Mouse (Mus musculus) C2C12 (cell line): Measurements from ENCODE around the gene Itgb6. TPM values are rescaled to one million over a fixed set of nuclear protein-coding genes. Genes with fewer than 3 reads are reported as not detected.

Source experiments
- H3K27me3 ChIP-seq: one replicate; pipeline ENCODE4 v1.6.1; 2011; ENCODE audit not compliant: control insufficient read depth, insufficient read depth, insufficient read length
- H3K36me3 ChIP-seq: one replicate; pipeline ENCODE4 v1.6.1; 2011; ENCODE audit not compliant: control insufficient read depth, insufficient read depth
- H3K4me3 ChIP-seq: one replicate; pipeline ENCODE4 v1.5.1; 2011; ENCODE audit warnings: mild to moderate bottlenecking, control low read depth; ENCODE audit not compliant: poor library complexity, insufficient read depth, severe bottlenecking
- H3K79me2 ChIP-seq: one replicate; pipeline ENCODE4 v1.6.1; 2011; ENCODE audit not compliant: control insufficient read depth, insufficient read depth
- H3K79me3 ChIP-seq: one replicate; pipeline ENCODE4 v1.6.1; 2011; ENCODE audit warnings: low read depth, control low read depth
- H3ac ChIP-seq: one replicate; pipeline ENCODE3; 2011; ENCODE audit warnings: low read depth; ENCODE audit not compliant: control insufficient read depth, insufficient read length
- CEBPB ChIP-seq: IDR thresholded peaks from one replicate; pipeline ENCODE4 v1.6.1; 2011; ENCODE audit warnings: low read depth, mild to moderate bottlenecking, control low read depth, moderate library complexity
- CTCF ChIP-seq: IDR thresholded peaks from one replicate; pipeline ENCODE4 v1.5.1; 2011; ENCODE audit not compliant: control insufficient read depth, insufficient read depth, insufficient read length
- FOSL1 ChIP-seq: IDR thresholded peaks from one replicate; pipeline ENCODE4 v1.8.0; 2011; ENCODE audit warnings: mild to moderate bottlenecking, low read length; ENCODE audit not compliant: poor library complexity, insufficient read depth, severe bottlenecking
- MAX ChIP-seq: IDR thresholded peaks from one replicate; pipeline ENCODE4 v1.6.1; 2011; ENCODE audit warnings: mild to moderate bottlenecking, control low read depth
- MYOD1 ChIP-seq: IDR thresholded peaks from one replicate; pipeline ENCODE4 v1.6.1; 2011; ENCODE audit warnings: low read depth; ENCODE audit not compliant: control insufficient read depth, insufficient read length
- MYOG ChIP-seq: IDR thresholded peaks from one replicate; pipeline ENCODE4 v1.6.1; 2011; ENCODE audit not compliant: control insufficient read depth, insufficient read length; ENCODE audit errors: extremely low read depth
- USF1 ChIP-seq: IDR thresholded peaks from one replicate; pipeline ENCODE4 v1.6.1; 2011; ENCODE audit warnings: low read depth, mild to moderate bottlenecking, control low read depth, moderate library complexity
- polyA plus RNA-seq: library from polyadenylated mRNA; unstranded; fragments of >200 nt; fragmentation: generic; extraction: Trizol; gene quantifications from one replicate; pipeline ENCODE4 v1.2.1, GENCODE M21; 2012; ENCODE audit warnings: missing spikeins

Itgb6 gene
- polyA plus RNA-seq, 1 experiment, result 0.30 TPM

GRCm38 (mm10) chr2:60636481-60636880, 86.0 kb downstream of the Itgb6 start:
- no peaks in the 10 kb centered on the region for H3K27me3 ChIP-seq
- no peak overlapping the region for H3ac ChIP-seq
- no peaks in the 10 kb centered on the region for H3K79me2 ChIP-seq
- no peaks in the 10 kb centered on the region for H3K79me3 ChIP-seq
- no peaks in the 10 kb centered on the region for H3K36me3 ChIP-seq
- no peak overlapping the region for H3K4me3 ChIP-seq
- no peak for TF ChIP-seq CEBPB
- TF ChIP-seq FOSL1, result no peak
- no peak for TF ChIP-seq MYOD1
- TF ChIP-seq MYOG, result no peak
- TF ChIP-seq USF1, result no peak
- no peak for TF ChIP-seq MAX
- no peak for TF ChIP-seq CTCF

GRCm38 (mm10) chr2:60636038-60636437, 86.4 kb downstream of the Itgb6 start:
- Histone ChIP-seq H3K79me3 (no peaks in the 10 kb centered on the region), H3ac (no peak overlapping the region), H3K36me3 (no peaks in the 10 kb centered on the region), H3K79me2 (no peaks in the 10 kb centered on the region), H3K27me3 (no peaks in the 10 kb centered on the region), H3K4me3 (no peak overlapping the region)
- TF ChIP-seq MYOD1, result no peak
- TF ChIP-seq USF1, result no peak
- no peak for TF ChIP-seq MYOG
- no peak for TF ChIP-seq FOSL1
- TF ChIP-seq CEBPB, result no peak
- TF ChIP-seq CTCF, result no peak
- no peak for TF ChIP-seq MAX

- TF ChIP-seq MYOG (no peak), CTCF (no peak), MAX (peak; percentile 53), CEBPB (peak; percentile 62), FOSL1 (peak; percentile 67), USF1 (no peak), MYOD1 (no peak)
- H3K4me3 ChIP-seq, result no peak overlapping the region
These were observed 89.7 kb downstream of the Itgb6 start for GRCm38 (mm10) chr2:60632791-60633190.

GRCm38 (mm10) chr2:60630304-60630703, 92.1 kb downstream of the Itgb6 start:
- H3ac ChIP-seq, result no peak overlapping the region
- no peak for TF ChIP-seq CEBPB
- TF ChIP-seq CTCF, result no peak
- TF ChIP-seq MAX, result no peak
- no peak for TF ChIP-seq MYOD1
- TF ChIP-seq FOSL1, result no peak
- TF ChIP-seq USF1, result no peak
- TF ChIP-seq MYOG, result no peak
- no peaks in the 10 kb centered on the region for H3K79me2 ChIP-seq
- H3K79me3 ChIP-seq, result no peaks in the 10 kb centered on the region
- H3K27me3 ChIP-seq, result no peaks in the 10 kb centered on the region
- H3K4me3 ChIP-seq, result no peak overlapping the region
- no peaks in the 10 kb centered on the region for H3K36me3 ChIP-seq

More at GRCm38 (mm10) chr2:60632791-60633190, 89.7 kb downstream of the Itgb6 start:
- H3K36me3 ChIP-seq, result no peaks in the 10 kb centered on the region
- H3K79me2 ChIP-seq, result no peaks in the 10 kb centered on the region
- no peaks in the 10 kb centered on the region for H3K79me3 ChIP-seq
- H3K27me3 ChIP-seq, result no peaks in the 10 kb centered on the region
- H3ac ChIP-seq, result no peak overlapping the region

- Histone ChIP-seq H3K36me3 (no peaks in the 10 kb centered on the region), H3K79me3 (no peaks in the 10 kb centered on the region), H3K79me2 (no peaks in the 10 kb centered on the region), H3K4me3 (no peak overlapping the region), H3ac (peak overlapping the region; percentile 9), H3K27me3 (no peaks in the 10 kb centered on the region)
- TF ChIP-seq MAX, result peak; percentile 20
- TF ChIP-seq MYOD1, result no peak
- TF ChIP-seq MYOG, result no peak
These were observed 94.5 kb downstream of the Itgb6 start for GRCm38 (mm10) chr2:60627952-60628351.

- Histone ChIP-seq H3K36me3 (no peaks in the 10 kb centered on the region), H3K79me2 (no peaks in the 10 kb centered on the region), H3K27me3 (no peaks in the 10 kb centered on the region), H3K4me3 (no peak overlapping the region), H3K79me3 (no peaks in the 10 kb centered on the region), H3ac (peak overlapping the region; percentile 9)
- TF ChIP-seq MYOD1 (peak; percentile 56), FOSL1 (no peak)
These were observed 94.9 kb downstream of the Itgb6 start for GRCm38 (mm10) chr2:60627515-60627914.

GRCm38 (mm10) chr2:60625766-60626165, 96.7 kb downstream of the Itgb6 start:
- Histone ChIP-seq H3K36me3 (no peaks in the 10 kb centered on the region), H3ac (no peak overlapping the region), H3K27me3 (no peaks in the 10 kb centered on the region), H3K79me3 (no peaks in the 10 kb centered on the region), H3K4me3 (no peak overlapping the region), H3K79me2 (no peaks in the 10 kb centered on the region)
- TF ChIP-seq MYOD1 (no peak), MYOG (no peak), CTCF (no peak), MAX (no peak), FOSL1 (no peak), CEBPB (no peak), USF1 (no peak)
